Mouse (Mus musculus) embryonic facial prominence, embryonic 15.5 days (tissue): ENCODE measurements around the gene Ugt1a2. TPM values are rescaled to one million over a fixed set of nuclear protein-coding genes. Genes with fewer than 3 reads are reported as not detected.

ENCODE experiments used
- ATAC-seq: fragments of 200-750 bp; cut with Nextera tagmentation; 2 replicates; pipeline ENCODE4 v1.8.0; 2017; ENCODE audit warnings: low read depth, moderate TSS enrichment; ENCODE audit not compliant: insufficient number of reproducible peaks, low FRiP score, low TSS enrichment
- H3K27ac ChIP-seq: fragments of 300-500 bp; sonication (generic); replicated peaks from 2 replicates; pipeline ENCODE4 v1.5.1; 2015; ENCODE audit warnings: mild to moderate bottlenecking, inconsistent platforms
- H3K27me3 ChIP-seq: fragments of 300-500 bp; sonication (generic); 2 replicates; pipeline ENCODE4 v1.6.1; 2015; ENCODE audit warnings: inconsistent platforms
- H3K36me3 ChIP-seq: fragments of 300-500 bp; sonication (generic); 2 replicates; pipeline ENCODE4 v1.6.1; 2015; ENCODE audit warnings: mild to moderate bottlenecking, inconsistent platforms
- H3K4me1 ChIP-seq: fragments of 300-500 bp; sonication (generic); 2 replicates; pipeline ENCODE4 v1.6.1; 2015; ENCODE audit warnings: inconsistent platforms
- H3K4me2 ChIP-seq: fragments of 300-500 bp; sonication (generic); replicated peaks from 2 replicates; pipeline ENCODE4 v1.6.1; 2015; ENCODE audit warnings: mild to moderate bottlenecking, inconsistent platforms
- H3K4me3 ChIP-seq: fragments of 300-500 bp; sonication (generic); replicated peaks from 2 replicates; pipeline ENCODE4 v1.5.1; 2015; ENCODE audit warnings: mild to moderate bottlenecking, inconsistent platforms
- H3K9ac ChIP-seq: fragments of 300-500 bp; sonication (generic); 2 replicates; pipeline ENCODE4 v1.6.1; 2015; ENCODE audit warnings: inconsistent platforms
- H3K9me3 ChIP-seq: fragments of 300-500 bp; sonication (generic); replicated peaks from 2 replicates; pipeline ENCODE4 v1.6.1; 2016; ENCODE audit warnings: inconsistent platforms
- whole genome bisulfite sequencing: fragments of 180-500 bp; shearing (Covaris S2); methylation state at CpG from one replicate; pipeline ENCODE4 v1.1.7; 2015; 5-methylcytosine and 5-hydroxymethylcytosine counted together
- polyA plus RNA-seq: library from polyadenylated mRNA; unstranded; fragments of >200 nt; fragmentation: Nextera tagmentation; extraction: Ambion mirVana; gene quantifications from 2 replicates; pipeline ENCODE4 v1.2.1, GENCODE M21; 2015

The Ugt1a2 gene
- polyA plus RNA-seq, 1 experiment from 2014 or later: not detected

DNA sequence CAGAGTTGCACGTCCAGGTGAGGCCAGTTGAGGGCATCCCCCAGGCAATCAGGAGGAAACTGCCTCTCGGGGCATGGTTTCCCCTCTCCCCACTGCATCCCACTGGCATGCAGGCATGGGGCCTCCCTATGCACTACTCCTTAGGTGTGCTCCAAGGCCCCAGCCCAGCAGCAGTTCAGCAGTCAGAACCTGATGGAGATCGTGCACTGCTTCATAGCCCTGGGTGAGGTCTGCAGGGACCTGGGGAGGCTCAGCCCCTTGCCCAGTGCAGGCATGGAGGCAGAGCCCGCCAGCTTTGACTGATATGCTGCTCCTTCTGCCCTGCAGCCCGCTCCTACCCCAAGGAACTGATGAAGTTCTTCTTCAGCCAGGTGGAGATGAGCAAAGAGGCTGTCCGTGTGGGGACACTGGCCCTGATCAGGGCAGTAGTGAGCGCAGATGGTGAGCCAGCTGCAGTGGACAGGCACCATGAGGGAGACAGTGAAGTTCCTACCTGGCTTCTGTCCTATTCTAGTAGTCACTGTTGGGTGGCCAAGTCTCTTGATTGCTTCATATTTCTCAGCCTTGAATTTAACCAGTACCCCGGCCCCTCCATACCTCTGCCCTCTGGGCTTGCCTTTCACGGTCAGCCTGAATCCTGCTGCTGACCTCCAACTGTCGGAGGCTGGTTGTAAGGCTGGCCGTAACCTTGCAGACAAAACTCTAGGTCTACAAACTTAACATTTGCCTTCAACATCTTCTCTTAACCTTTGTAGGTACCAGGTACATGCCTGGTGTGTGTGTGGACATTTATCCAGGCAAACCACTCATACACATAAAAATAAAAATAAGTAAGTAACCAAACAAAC is 34.9 kb downstream of the Ugt1a2 start:
- Histone ChIP-seq H3K9ac (no peak overlapping the region), H3K9me3 (peaks cover 80% of the 10 kb centered on the region), H3K4me3 (no peak overlapping the region), H3K4me1 (no peaks in the 10 kb centered on the region), H3K27me3 (no peaks in the 10 kb centered on the region), H3K4me2 (no peak overlapping the region), H3K27ac (no peak overlapping the region), H3K36me3 (no peaks in the 10 kb centered on the region)
- WGBS: 59% methylated on average over 11 of the region's 11 CpGs
- peak; percentile 1; the same call in 1 of the 2 replicates for ATAC-seq

DNA sequence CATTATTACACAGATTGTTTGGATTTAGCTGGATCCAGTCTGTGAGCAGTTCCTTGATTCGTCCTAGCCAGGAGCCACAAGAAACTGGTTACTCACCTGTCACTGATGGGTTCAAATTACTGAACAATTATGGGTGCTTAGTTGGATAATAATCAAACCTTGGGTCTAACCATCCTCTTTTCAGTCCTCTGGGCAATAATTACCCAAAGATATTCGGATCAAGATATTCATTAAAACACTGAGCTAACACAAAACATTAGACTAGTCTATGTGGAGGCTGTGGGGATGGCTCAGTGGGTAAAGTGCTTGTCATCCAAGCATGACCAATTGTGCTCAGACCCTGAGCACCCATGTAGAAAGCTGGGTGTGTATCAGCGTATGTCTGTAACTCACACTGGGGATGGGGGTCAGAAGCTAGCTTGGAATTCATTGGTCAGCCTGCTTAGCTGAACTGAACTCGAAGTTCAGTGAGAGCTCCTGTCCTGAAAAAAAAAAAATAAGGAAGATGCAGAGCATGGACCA is 35.6 kb downstream of the Ugt1a2 start:
- no peaks in the 10 kb centered on the region for H3K36me3 ChIP-seq
- no peak overlapping the region for H3K4me3 ChIP-seq
- no peak overlapping the region for H3K4me2 ChIP-seq
- no peak overlapping the region for H3K27ac ChIP-seq
- no peak for ATAC-seq
- peaks cover 81% of the 10 kb centered on the region for H3K9me3 ChIP-seq
- H3K27me3 ChIP-seq: no peaks in the 10 kb centered on the region
- no peaks in the 10 kb centered on the region for H3K4me1 ChIP-seq
- no peak overlapping the region for H3K9ac ChIP-seq
- 57% methylated on average over 4 of the region's 4 CpGs for WGBS

DNA sequence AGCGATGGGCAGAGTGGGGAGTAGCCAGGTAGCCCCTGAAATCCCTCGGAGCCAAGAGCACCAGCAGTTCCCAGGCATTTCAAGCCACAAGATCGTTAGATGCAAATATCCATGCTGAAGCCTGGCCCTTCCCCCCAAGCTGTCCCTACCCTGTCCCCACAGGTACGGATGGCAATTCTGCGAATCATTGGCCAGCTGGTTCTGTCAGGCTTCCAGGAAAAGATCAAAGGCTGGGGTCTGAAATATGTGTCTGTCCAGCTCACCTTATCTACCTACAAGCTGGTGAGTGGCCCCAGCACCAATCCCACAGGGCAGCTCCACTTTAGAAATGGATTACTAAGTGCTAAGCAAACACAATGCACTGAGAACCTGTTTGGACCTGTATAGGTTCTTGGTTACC is 36.9 kb downstream of the Ugt1a2 start:
- H3K9ac ChIP-seq: no peak overlapping the region
- H3K27ac ChIP-seq: no peak overlapping the region
- no peaks in the 10 kb centered on the region for H3K4me1 ChIP-seq
- no peak overlapping the region for H3K4me3 ChIP-seq
- no peaks in the 10 kb centered on the region for H3K36me3 ChIP-seq
- H3K9me3 ChIP-seq: peaks cover 74% of the 10 kb centered on the region
- 72% methylated on average over 5 of the region's 5 CpGs for WGBS
- H3K4me2 ChIP-seq: no peak overlapping the region
- no peak for ATAC-seq
- no peaks in the 10 kb centered on the region for H3K27me3 ChIP-seq

DNA sequence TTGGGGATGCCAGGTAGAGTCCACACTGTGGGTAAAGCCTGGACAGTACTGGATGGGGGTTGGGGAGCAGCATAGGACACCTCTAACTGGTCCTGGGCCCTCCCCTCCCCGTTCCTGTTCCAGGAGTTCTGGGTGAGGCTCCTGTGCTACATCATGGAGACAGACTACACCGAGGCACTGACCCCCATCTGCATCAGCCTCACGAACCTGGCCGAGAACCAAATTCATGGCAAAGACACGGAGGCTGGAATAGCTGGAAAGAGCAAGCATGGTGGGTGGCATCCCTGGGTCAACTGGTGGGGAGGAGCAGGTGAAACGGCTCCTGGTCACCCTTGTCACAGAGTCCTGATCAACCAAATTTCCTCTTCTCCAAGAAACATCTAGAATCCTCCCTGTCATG is 38.4 kb downstream of the Ugt1a2 start:
- Histone ChIP-seq H3K9me3 (peaks cover 69% of the 10 kb centered on the region), H3K27me3 (no peaks in the 10 kb centered on the region), H3K27ac (no peak overlapping the region), H3K36me3 (no peaks in the 10 kb centered on the region), H3K4me3 (no peak overlapping the region), H3K9ac (no peak overlapping the region), H3K4me1 (no peaks in the 10 kb centered on the region), H3K4me2 (no peak overlapping the region)
- no peak for ATAC-seq
- 78% methylated on average over 6 of the region's 6 CpGs for WGBS

DNA sequence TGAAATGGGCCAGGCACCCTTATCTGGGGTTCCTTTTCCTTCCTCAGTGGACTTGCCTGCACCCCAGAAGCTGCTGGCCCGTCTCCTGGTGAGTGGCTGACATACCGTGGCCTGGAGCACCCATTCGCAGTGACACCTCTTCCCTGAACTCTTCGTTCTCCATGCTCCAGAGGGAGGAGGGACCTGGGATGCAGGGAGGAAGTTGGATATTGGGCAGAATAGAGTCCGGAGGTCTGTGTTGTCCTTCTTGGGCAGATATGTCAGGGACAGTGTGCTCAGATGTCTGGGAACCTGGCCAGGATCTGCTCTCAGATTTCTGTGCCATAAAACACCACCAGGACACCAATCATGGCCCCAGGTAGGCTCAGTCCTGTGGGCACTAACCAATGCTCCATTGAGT is 39.7 kb downstream of the Ugt1a2 start:
- H3K4me1 ChIP-seq: no peaks in the 10 kb centered on the region
- no peak overlapping the region for H3K27ac ChIP-seq
- no peak overlapping the region for H3K4me3 ChIP-seq
- H3K4me2 ChIP-seq: no peak overlapping the region
- H3K36me3 ChIP-seq: no peaks in the 10 kb centered on the region
- 72% methylated on average over 5 of the region's 5 CpGs for WGBS
- peaks cover 76% of the 10 kb centered on the region for H3K9me3 ChIP-seq
- H3K9ac ChIP-seq: no peak overlapping the region
- ATAC-seq: no peak
- no peaks in the 10 kb centered on the region for H3K27me3 ChIP-seq

DNA sequence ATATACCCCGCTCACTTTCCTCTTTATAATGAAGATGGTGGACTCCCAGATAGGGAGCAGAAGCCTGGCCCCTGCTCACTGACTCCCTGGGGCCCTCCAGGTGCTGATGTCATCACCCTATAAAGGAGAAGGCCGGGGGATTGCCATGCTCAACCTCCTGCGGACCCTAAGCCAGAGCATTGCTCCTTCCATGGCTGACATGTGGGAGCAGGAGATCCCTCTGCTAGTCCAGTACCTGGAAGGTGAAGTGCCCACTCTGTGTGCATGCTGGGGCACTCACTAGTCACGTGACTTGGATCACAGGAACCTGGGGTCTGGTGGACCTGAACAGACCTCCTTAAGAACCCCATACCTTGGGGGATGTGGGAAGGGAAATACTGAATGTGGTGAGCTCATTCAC is 40.2 kb downstream of the Ugt1a2 start:
- no peak overlapping the region for H3K4me2 ChIP-seq
- 64% methylated on average over 4 of the region's 4 CpGs for WGBS
- H3K27ac ChIP-seq: no peak overlapping the region
- H3K9ac ChIP-seq: no peak overlapping the region
- no peaks in the 10 kb centered on the region for H3K4me1 ChIP-seq
- H3K27me3 ChIP-seq: no peaks in the 10 kb centered on the region
- H3K36me3 ChIP-seq: no peaks in the 10 kb centered on the region
- H3K4me3 ChIP-seq: no peak overlapping the region
- ATAC-seq: no peak
- H3K9me3 ChIP-seq: peaks cover 75% of the 10 kb centered on the region

DNA sequence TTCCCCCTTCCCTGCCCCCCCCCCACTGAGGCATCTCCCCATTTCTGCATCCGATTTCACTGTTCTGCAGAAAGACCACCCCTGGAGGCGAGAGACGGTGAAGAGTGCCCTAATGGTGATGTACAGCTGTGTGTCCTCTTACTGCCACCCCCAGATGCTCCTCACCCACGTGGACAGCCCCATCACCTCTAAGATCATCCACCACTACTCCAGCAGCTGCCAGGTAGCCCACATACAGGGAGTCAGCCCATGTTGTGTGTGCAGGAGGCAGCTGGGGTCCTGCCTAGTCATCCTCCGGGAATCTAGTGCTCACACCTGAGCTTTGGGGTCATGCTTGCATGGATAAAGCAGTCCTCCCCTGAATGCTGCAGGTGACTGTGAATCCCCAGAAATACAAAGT is 43.5 kb downstream of the Ugt1a2 start:
- Histone ChIP-seq H3K9me3 (peaks cover 77% of the 10 kb centered on the region), H3K4me3 (no peak overlapping the region), H3K27me3 (no peaks in the 10 kb centered on the region), H3K27ac (no peak overlapping the region), H3K4me1 (no peaks in the 10 kb centered on the region), H3K9ac (no peak overlapping the region), H3K36me3 (no peaks in the 10 kb centered on the region), H3K4me2 (no peak overlapping the region)
- no peak for ATAC-seq
- WGBS: 64% methylated on average over 5 of the region's 5 CpGs

DNA sequence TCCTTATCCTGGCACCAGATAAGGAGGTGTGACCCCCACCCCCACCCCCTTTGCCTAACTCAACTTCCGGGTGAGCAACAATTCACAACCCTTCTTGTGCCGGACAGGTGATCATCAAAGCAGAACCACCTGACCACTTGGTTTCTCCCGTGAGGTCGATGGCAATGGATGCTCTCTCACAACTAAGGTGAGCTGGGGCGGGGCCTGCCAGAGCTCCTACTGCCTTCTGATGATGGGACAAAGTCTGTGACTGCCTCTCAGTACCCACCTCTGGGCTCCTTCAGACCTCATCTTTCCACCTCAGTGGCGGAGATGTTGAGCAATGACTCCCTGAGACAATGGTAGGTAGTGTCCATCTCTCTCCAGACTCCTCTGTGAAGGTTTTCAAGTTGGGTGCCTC is 45.5 kb downstream of the Ugt1a2 start:
- no peak overlapping the region for H3K4me3 ChIP-seq
- no peak overlapping the region for H3K9ac ChIP-seq
- 79% methylated on average over 6 of the region's 6 CpGs for WGBS
- H3K36me3 ChIP-seq: no peaks in the 10 kb centered on the region
- no peak overlapping the region for H3K27ac ChIP-seq
- H3K4me1 ChIP-seq: no peaks in the 10 kb centered on the region
- H3K4me2 ChIP-seq: no peak overlapping the region
- H3K27me3 ChIP-seq: no peaks in the 10 kb centered on the region
- H3K9me3 ChIP-seq: peaks cover 77% of the 10 kb centered on the region
- no peak for ATAC-seq

DNA sequence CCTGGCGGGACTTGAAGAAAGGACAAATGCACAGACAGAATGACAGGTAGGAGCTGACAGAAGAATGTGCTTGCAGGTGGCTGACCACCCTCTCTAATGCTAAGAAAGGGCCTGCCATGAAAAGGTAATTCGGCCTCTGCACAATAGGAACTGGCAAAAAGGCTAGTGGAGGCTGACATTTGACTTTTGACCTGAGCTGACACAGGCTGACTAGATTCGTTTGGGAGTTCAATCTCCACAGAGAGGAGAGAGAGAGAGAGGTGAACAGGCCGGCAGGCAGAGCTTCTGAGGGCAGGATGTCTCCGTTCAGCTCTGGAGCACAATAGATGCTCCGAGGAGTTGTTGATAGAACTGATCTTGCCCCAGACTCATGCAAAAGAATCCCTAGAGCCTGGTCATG is 46.0 kb downstream of the Ugt1a2 start:
- 41% methylated on average over 6 of the region's 6 CpGs for WGBS
- H3K36me3 ChIP-seq: no peaks in the 10 kb centered on the region
- H3K4me1 ChIP-seq: no peaks in the 10 kb centered on the region
- no peak overlapping the region for H3K4me2 ChIP-seq
- no peak overlapping the region for H3K9ac ChIP-seq
- ATAC-seq: no peak
- no peak overlapping the region for H3K4me3 ChIP-seq
- no peak overlapping the region for H3K27ac ChIP-seq
- H3K9me3 ChIP-seq: peaks cover 72% of the 10 kb centered on the region
- no peaks in the 10 kb centered on the region for H3K27me3 ChIP-seq

DNA sequence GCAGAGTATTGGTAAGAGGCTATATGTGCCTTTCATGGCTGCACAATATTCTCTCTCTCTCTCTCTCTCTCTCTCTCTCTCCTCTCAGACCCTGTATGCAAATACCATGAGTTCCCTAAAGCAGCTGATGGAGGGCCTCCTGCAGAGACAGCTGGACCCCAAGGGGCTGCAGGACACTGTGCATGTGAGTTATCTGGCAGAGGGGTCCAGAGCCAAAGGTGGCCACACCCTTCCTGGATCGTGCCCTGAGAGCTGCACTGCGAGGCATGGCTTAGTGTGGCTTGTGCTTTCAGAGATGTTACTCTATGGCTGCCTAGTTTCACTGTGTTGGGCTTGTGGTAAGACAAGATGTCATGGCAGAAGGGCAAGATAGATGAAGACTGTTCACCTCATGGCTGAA is 47.3 kb downstream of the Ugt1a2 start:
- H3K4me1 ChIP-seq: no peaks in the 10 kb centered on the region
- 46% methylated on average over 2 of the region's 2 CpGs for WGBS
- no peak overlapping the region for H3K4me2 ChIP-seq
- no peaks in the 10 kb centered on the region for H3K27me3 ChIP-seq
- no peak overlapping the region for H3K4me3 ChIP-seq
- ATAC-seq: no peak
- no peak overlapping the region for H3K9ac ChIP-seq
- H3K36me3 ChIP-seq: no peaks in the 10 kb centered on the region
- peaks cover 74% of the 10 kb centered on the region for H3K9me3 ChIP-seq
- no peak overlapping the region for H3K27ac ChIP-seq

DNA sequence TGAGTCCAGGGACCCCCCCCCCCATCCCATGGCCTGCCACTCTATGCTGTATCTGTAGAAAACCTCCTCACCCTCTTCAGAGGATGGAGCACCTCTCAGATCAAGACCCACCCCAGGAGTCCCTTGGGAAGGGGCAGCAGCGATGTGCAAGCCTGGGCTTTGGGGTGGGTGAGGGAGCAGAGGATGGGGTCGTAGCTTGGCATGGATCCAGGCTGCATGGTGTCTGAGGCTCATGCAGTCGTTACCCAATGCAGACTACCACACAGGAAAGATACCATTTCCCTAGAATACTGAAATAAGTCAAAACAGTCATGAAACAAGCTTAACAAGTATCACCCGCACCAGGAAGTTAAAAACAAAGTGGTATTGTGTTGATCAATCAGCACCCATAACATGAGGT is 48.3 kb downstream of the Ugt1a2 start:
- Histone ChIP-seq H3K9me3 (peaks cover 73% of the 10 kb centered on the region), H3K27me3 (no peaks in the 10 kb centered on the region), H3K9ac (no peak overlapping the region), H3K4me2 (no peak overlapping the region), H3K4me1 (no peaks in the 10 kb centered on the region), H3K27ac (no peak overlapping the region), H3K4me3 (no peak overlapping the region), H3K36me3 (no peaks in the 10 kb centered on the region)
- WGBS: 64% methylated on average over 4 of the region's 4 CpGs
- 0 out of 2 replicates have a peak, but pooled peaks have one; percentile 2 for ATAC-seq

DNA sequence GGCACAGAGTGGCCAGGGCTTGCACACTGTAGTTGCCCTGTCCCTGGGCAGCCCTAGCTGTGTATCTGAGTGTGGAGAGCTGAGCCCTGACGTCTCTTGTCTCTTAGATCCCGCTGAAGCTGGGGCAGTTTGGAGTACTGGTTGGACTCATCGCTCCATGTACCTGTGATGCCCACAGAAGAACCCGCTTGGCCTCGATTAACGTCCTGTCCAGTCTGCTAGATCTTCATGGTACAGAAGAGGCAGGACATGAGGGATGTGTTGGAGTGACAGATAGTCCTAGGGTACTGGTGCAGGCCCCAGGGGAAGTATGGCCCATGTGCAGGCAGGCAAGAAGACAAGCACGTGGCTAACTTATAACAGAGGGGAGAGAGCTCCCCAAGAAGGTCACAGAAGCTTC is 49.2 kb downstream of the Ugt1a2 start:
- Histone ChIP-seq H3K9ac (no peak overlapping the region), H3K4me3 (no peak overlapping the region), H3K9me3 (peaks cover 71% of the 10 kb centered on the region), H3K4me2 (no peak overlapping the region), H3K4me1 (no peaks in the 10 kb centered on the region), H3K36me3 (no peaks in the 10 kb centered on the region), H3K27me3 (no peaks in the 10 kb centered on the region), H3K27ac (no peak overlapping the region)
- no peak for ATAC-seq
- WGBS: 77% methylated on average over 7 of the region's 7 CpGs
